Mouse (Mus musculus) T-helper 17 cell (primary cell): Measurements from ENCODE around the gene Ppp1r12c.
"Not testable (repeated sequence)": the region's sequence is repeated elsewhere in the genome, so short reads cannot be mapped to it uniquely, and the experiment has no call there.

Experiments
- in situ Hi-C, 2 experiments: fragments of 300-600 bp; cut with MboI, MseI; formaldehyde crosslinking; loops; 1 replicate in 1 of 2; 2 replicates in 1 of 2; pipeline ENCODE4 v1.15.1; 2025; ENCODE audit warnings: high pct_unique_total_duplicates in 2 of 2

Gene Ppp1r12c

GRCm38 (mm10) chr7:4501558-4502397 lies at the start of gene Ppp1r12c:
TSS of gene Ppp1r12c (minus strand) at chr7:4501680.
- in situ Hi-C loops = loop anchor here in 1 of 2 experiments (10.0 kb wide), 1 partner anchor 357 kb away; no protein-coding TSS in a partner anchor

GRCm38 (mm10) chr7:4547221-4547641 lies 45.8 kb upstream of the Ppp1r12c start, which contains the start of gene Syt5:
TSS of gene Syt5 (minus strand) at chr7:4547541.
- in situ Hi-C loops = loop anchor here in 1 of 2 experiments (5.0 kb wide), 1 partner anchor 380 kb away; the partner anchor contains the start of gene Ssc5d

- in situ Hi-C loops = loop anchor here in 1 of 2 experiments (5.0 kb wide), 1 partner anchor 381 kb away; the partner anchor contains the start of gene Ssc5d
Measured at GRCm38 (mm10) chr7:4546591-4547131, 45.2 kb upstream of the Ppp1r12c start.

- in situ Hi-C loops = loop anchor here in 1 of 2 experiments (5.0 kb wide), 1 partner anchor 381 kb away; the partner anchor contains the start of gene Ssc5d
Measured at GRCm38 (mm10) chr7:4546050-4546449, 44.6 kb upstream of the Ppp1r12c start.

GRCm38 (mm10) chr7:4542013-4542412 lies 40.5 kb upstream of the Ppp1r12c start:
- in situ Hi-C loops = no loop called here

- in situ Hi-C loops = no loop called here
Measured at GRCm38 (mm10) chr7:4541344-4541743, 39.9 kb upstream of the Ppp1r12c start.

GRCm38 (mm10) chr7:4539019-4539418 lies 37.5 kb upstream of the Ppp1r12c start:
- in situ Hi-C loops = loop anchor here in 1 of 2 experiments (5.0 kb wide), 1 partner anchor 63 kb away; the partner anchor contains the start of gene Ptprh

GRCm38 (mm10) chr7:4537181-4537580 lies 35.7 kb upstream of the Ppp1r12c start:
- in situ Hi-C loops = loop anchor here in 1 of 2 experiments (5.0 kb wide), 1 partner anchor 65 kb away; the partner anchor contains the start of gene Ptprh

GRCm38 (mm10) chr7:4536369-4536768 lies 34.9 kb upstream of the Ppp1r12c start:
- in situ Hi-C loops = loop anchor here in 1 of 2 experiments (5.0 kb wide), 1 partner anchor 66 kb away; the partner anchor contains the start of gene Ptprh

- in situ Hi-C loops = no loop called here
Measured at GRCm38 (mm10) chr7:4532005-4532729, 30.7 kb upstream of the Ppp1r12c start, which contains the start of gene Dnaaf3. TSS of gene Dnaaf3 (minus strand) at chr7:4532453.

- in situ Hi-C loops = not testable (repeated sequence)
Measured at GRCm38 (mm10) chr7:4530166-4530565, 28.7 kb upstream of the Ppp1r12c start.

GRCm38 (mm10) chr7:4527302-4527689 lies 25.8 kb upstream of the Ppp1r12c start:
- in situ Hi-C loops = loop anchor here in 1 of 2 experiments (10.0 kb wide), 1 partner anchor 232 kb away; no protein-coding TSS in a partner anchor

GRCm38 (mm10) chr7:4526341-4527301 lies 25.1 kb upstream of the Ppp1r12c start:
- in situ Hi-C loops = loop anchor here in 1 of 2 experiments (10.0 kb wide), 1 partner anchor 232 kb away; no protein-coding TSS in a partner anchor

GRCm38 (mm10) chr7:4524212-4524922 lies 22.9 kb upstream of the Ppp1r12c start, which contains the start of gene Tnni3:
TSS of gene Tnni3 (minus strand) at chr7:4524229.
- in situ Hi-C loops = loop anchor here (5.0 to 10.0 kb wide), 3 partner anchors 87 to 230 kb away; no protein-coding TSS in a partner anchor

GRCm38 (mm10) chr7:4523205-4524130 lies 22.0 kb upstream of the Ppp1r12c start:
- in situ Hi-C loops = loop anchor here (5.0 to 10.0 kb wide), 3 partner anchors 86 to 229 kb away; no protein-coding TSS in a partner anchor

GRCm38 (mm10) chr7:4522292-4522691 lies 20.8 kb upstream of the Ppp1r12c start:
- in situ Hi-C loops = loop anchor here (5.0 to 10.0 kb wide), 3 partner anchors 85 to 227 kb away; no protein-coding TSS in a partner anchor

GRCm38 (mm10) chr7:4521231-4522003 lies 19.9 kb upstream of the Ppp1r12c start:
- in situ Hi-C loops = loop anchor here (5.0 to 10.0 kb wide), 3 partner anchors 84 to 227 kb away; no protein-coding TSS in a partner anchor
